Mouse (Mus musculus): Measurements from ENCODE around the gene Zfp457. TPM values are rescaled to one million over a fixed set of nuclear protein-coding genes. Genes with fewer than 3 reads are reported as not detected.

The Zfp457 gene
- 0.44 and 0.83 TPM in 2 replicates for polyA plus RNA-seq (2015; fragmentation: Nextera tagmentation; extraction: Ambion mirVana)

DNA sequence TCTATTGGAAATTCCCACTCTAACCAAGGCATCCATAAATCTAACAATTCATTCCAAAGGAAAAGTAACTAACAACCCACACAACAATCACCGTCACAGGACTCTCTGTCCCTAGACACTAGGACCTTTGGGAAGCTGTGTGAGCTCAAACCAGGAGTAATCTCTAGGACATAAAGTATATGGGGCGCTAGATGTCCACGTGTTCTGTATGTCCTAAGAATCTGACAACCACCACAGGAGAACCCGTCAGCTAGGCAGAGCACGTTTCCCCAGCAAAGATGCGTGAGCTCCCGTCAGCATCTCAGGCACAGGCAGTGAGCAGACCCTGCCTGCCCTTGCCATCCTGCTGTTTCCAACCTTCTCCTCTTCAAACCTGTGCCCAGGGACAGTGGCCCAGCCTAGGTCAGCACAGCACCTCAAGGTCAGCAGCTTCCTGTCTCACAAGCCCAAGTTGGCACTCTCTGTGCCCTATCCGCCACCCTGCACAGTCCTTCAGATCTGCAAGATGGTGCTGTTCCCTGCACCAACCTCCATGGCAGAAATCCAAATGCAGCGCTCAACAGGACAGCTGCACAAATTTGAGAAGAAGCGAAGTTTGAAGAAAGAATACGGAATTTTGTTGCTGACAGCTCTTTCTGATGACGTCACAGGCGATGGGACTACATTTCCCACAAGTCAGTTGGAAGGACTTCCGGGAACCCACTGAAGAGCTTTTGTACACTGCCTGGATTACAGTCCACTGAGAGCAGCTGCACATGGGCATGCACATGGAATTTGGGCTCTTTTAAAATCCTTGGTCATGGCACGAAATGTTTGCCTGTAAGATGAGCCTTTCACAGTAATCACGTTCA is at the start of gene Zfp457:
TSS of gene Zfp457 (minus strand) at position 664 of the 851 bp plus-strand sequence.

GRCm38 (mm10) chr13:67332019-67332724 is 25.9 kb upstream of the Zfp457 start, which contains the start of gene Zfp595:
Gene Zfp595 (minus strand): TSS chr13:67332570.

GRCm38 (mm10) chr13:67278314-67278713 is 28.0 kb downstream of the Zfp457 start, which contains the start of gene Zfp458:
Gene Zfp458 (minus strand): TSS chr13:67278466.

Other genes starting within 250 kb of the Zfp457 start
- gene Zfp712, start 245.3 kb downstream of the Zfp457 start, polyA plus RNA-seq (2015; fragmentation: Nextera tagmentation; extraction: Ambion mirVana): 2.0 TPM in 2 replicates
- gene Zfp708, start 208.5 kb downstream of the Zfp457 start, polyA plus RNA-seq (2015; fragmentation: Nextera tagmentation; extraction: Ambion mirVana): 3.9 and 6.4 TPM in 2 replicates
- 2.5 and 3.9 TPM in 2 replicates for gene Gm28557, start 197.9 kb downstream of the Zfp457 start, polyA plus RNA-seq (2015; fragmentation: Nextera tagmentation; extraction: Ambion mirVana)
- 0.08 and 0.36 TPM in 2 replicates for gene Rslcan18, start 190.2 kb downstream of the Zfp457 start, polyA plus RNA-seq (2015; fragmentation: Nextera tagmentation; extraction: Ambion mirVana)
- gene Zfp759, start 184.8 kb downstream of the Zfp457 start, polyA plus RNA-seq (2015; fragmentation: Nextera tagmentation; extraction: Ambion mirVana): 1.7 and 2.7 TPM in 2 replicates
- gene Rsl1, start 133.3 kb downstream of the Zfp457 start, polyA plus RNA-seq (2015; fragmentation: Nextera tagmentation; extraction: Ambion mirVana): 5.3 and 7.5 TPM in 2 replicates
- 1.8 and 1.9 TPM in 2 replicates for gene Zfp455, start 112.0 kb downstream of the Zfp457 start, polyA plus RNA-seq (2015; fragmentation: Nextera tagmentation; extraction: Ambion mirVana)
- 0.96 and 1.4 TPM in 2 replicates for gene Zfp458, start 28.0 kb downstream of the Zfp457 start, polyA plus RNA-seq (2015; fragmentation: Nextera tagmentation; extraction: Ambion mirVana)
- gene Zfp595, start 26.1 kb upstream of the Zfp457 start, polyA plus RNA-seq (2015; fragmentation: Nextera tagmentation; extraction: Ambion mirVana): 1.1 and 2.0 TPM in 2 replicates
- gene Gm28044, start 54.1 kb upstream of the Zfp457 start, polyA plus RNA-seq (2015; fragmentation: Nextera tagmentation; extraction: Ambion mirVana): 0.43 and 1.7 TPM in 2 replicates
- gene Zfp953, start 54.1 kb upstream of the Zfp457 start, polyA plus RNA-seq (2015; fragmentation: Nextera tagmentation; extraction: Ambion mirVana): 0.76 and 0.87 TPM in 2 replicates
- 0.57 and 0.80 TPM in 2 replicates for gene Gm28041, start 69.2 kb upstream of the Zfp457 start, polyA plus RNA-seq (2015; fragmentation: Nextera tagmentation; extraction: Ambion mirVana)
- gene Zfp456, start 69.3 kb upstream of the Zfp457 start, polyA plus RNA-seq (2015; fragmentation: Nextera tagmentation; extraction: Ambion mirVana): 0.74 and 0.84 TPM in 2 replicates
- gene Zfp429, start 93.3 kb upstream of the Zfp457 start, polyA plus RNA-seq (2015; fragmentation: Nextera tagmentation; extraction: Ambion mirVana): 5.2 and 5.7 TPM in 2 replicates
- 0.12 and 0.19 TPM in 2 replicates for gene Zfp459, start 114.9 kb upstream of the Zfp457 start, polyA plus RNA-seq (2015; fragmentation: Nextera tagmentation; extraction: Ambion mirVana)
- 12.6 and 15.1 TPM in 2 replicates for gene Zfp874a, start 145.1 kb upstream of the Zfp457 start, polyA plus RNA-seq (2015; fragmentation: Nextera tagmentation; extraction: Ambion mirVana)
- 4.2 and 4.6 TPM in 2 replicates for gene Zfp874b, start 177.8 kb upstream of the Zfp457 start, polyA plus RNA-seq (2015; fragmentation: Nextera tagmentation; extraction: Ambion mirVana)
- gene Zfp58, start 194.1 kb upstream of the Zfp457 start, polyA plus RNA-seq (2015; fragmentation: Nextera tagmentation; extraction: Ambion mirVana): 5.8 and 6.9 TPM in 2 replicates
- gene Gm26965, start 219.7 kb upstream of the Zfp457 start, polyA plus RNA-seq (2015; fragmentation: Nextera tagmentation; extraction: Ambion mirVana): not detected in 2 replicates
- 45.3 and 77.5 TPM in 2 replicates for gene Zfp87, start 219.7 kb upstream of the Zfp457 start, polyA plus RNA-seq (2015; fragmentation: Nextera tagmentation; extraction: Ambion mirVana)
- gene Zfp748, start 247.3 kb upstream of the Zfp457 start, polyA plus RNA-seq (2015; fragmentation: Nextera tagmentation; extraction: Ambion mirVana): 7.8 and 9.3 TPM in 2 replicates